Mouse (Mus musculus) cortical plate, adult 2 months (tissue): ENCODE measurements around the gene Rnf168.

Source experiments
- CTCF ChIP-seq: fragments of 200-500 bp; IDR thresholded peaks from 2 replicates; pipeline ENCODE4 v1.5.1; 2011; ENCODE audit warnings: mild to moderate bottlenecking, control low read depth, low read length; ENCODE audit not compliant: insufficient read depth; ENCODE audit errors: extremely low read depth
- POLR2A ChIP-seq: fragments of 200-500 bp; IDR thresholded peaks from 2 replicates; pipeline ENCODE4 v1.6.1; 2011; ENCODE audit warnings: mild to moderate bottlenecking, low read length, control low read depth; ENCODE audit not compliant: insufficient read depth; ENCODE audit errors: extremely low read depth

DNA sequence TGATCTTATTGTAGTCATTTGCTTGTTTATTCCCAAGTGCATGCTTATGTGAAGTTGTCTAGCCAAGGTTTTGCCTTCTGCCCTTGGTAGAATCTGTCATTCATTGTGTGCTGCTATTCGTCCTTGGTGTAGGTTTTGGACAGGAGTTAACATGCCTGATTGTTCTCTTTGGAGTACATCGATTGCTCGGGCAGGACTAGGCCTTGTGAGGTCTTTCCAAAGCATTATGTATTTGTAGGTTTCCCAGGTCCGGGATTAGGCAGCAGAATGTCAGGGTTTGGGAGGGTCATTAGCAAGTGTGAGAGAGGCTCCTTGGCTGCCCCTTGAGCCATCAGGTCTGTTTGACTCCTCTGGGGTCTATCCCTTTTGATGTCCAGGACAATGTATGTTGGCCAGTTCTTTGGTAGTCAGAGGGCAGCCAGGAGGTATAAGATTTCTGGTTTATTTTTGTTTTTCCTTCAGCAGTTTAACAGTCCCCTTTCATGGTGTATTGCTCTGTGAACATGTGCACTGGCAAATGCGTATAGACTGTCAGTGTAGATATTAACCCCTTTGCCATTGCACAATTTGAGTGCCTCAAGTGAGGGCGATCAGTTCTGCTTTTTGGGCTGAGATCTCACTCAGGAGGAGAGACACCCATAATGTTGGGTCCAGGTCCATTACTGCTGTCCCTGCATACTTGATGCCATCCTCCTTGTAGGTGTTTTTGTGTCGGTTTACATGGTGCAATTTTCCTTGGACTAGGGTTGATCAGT, 58.9 kb downstream of the Rnf168 start:
- no peak for TF ChIP-seq CTCF
- no peak for TF ChIP-seq POLR2A
